In genomic region chr10:5264418-5264817, GRCm38 (mm10) we compare ENCODE assay signal across 11 mouse cellular contexts.
DNase-seq lines count a peak whose midpoint lies in the region; ATAC-seq and TF ChIP-seq lines count a peak whose summit lies in the region.
"Had no signal": no experiment of that assay in that cellular context is flagged by ENCODE, and none has a peak within 500 bp of the region (broad histone marks: within the 10 kb centered on the region; RNA-seq: fewer than 3 reads in every experiment).

No protein-coding gene starts in this region.

- no peak overlapping the region for H3K9ac ChIP-seq in kidney, postnatal 0 days (ENCODE audit: low read depth, low read length)
- H3K9ac ChIP-seq in midbrain, embryonic 13.5 days (replicated peaks), result 0 out of 2 replicates have a peak overlapping the region, but pooled peaks have one; percentile 14
- H3K9ac ChIP-seq: embryonic facial prominence, embryonic 13.5 days had no signal

- H3K36me3 ChIP-seq in kidney, postnatal 0 days (ENCODE audit: insufficient read depth, low read length), result no peaks in the 10 kb centered on the region
- H3K36me3 ChIP-seq in midbrain, embryonic 13.5 days, result no peaks in the 10 kb centered on the region

- 41% methylated on average over 10 of the region's 10 CpGs for WGBS in kidney, postnatal 0 days
- WGBS in midbrain, embryonic 13.5 days, result 68% methylated on average over 10 of the region's 10 CpGs

- ATAC-seq in kidney, postnatal 0 days (replicated peaks; ENCODE audit: low FRiP score, low read depth), result peak; percentile 84
- peak; percentile 58; the same call in 1 of the 2 replicates for ATAC-seq in midbrain, embryonic 13.5 days

- no peak for TF ChIP-seq CTCF in kidney, postnatal 0 days (IDR thresholded peaks at IDR 0.05; ENCODE audit: low read depth)

- H3K27ac ChIP-seq in kidney, postnatal 0 days, result no peak overlapping the region
- H3K27ac ChIP-seq in midbrain, embryonic 13.5 days, result no peak overlapping the region
- H3K27ac ChIP-seq: embryonic facial prominence, embryonic 13.5 days had no signal

- DNase-seq in adrenal gland, postnatal 10 days, result peak; percentile 17
- DNase-seq in adrenal gland, adult 18-20 months (ENCODE audit: low spot score in 2 of 2), result no peak
- DNase-seq in kidney, postnatal 0 days (ENCODE audit: low spot score), result no peak
- DNase-seq in kidney, adult 9 months, result no peak
- DNase-seq in adrenal gland, postnatal 14 days, result peak; percentile 39
- no peak for DNase-seq in lung, postnatal 14 days
- no peak for DNase-seq in T-cell, adult 2 months (ENCODE audit: low spot score)
- DNase-seq: heart, postnatal 36 days; lung, postnatal 10 days had no signal

- H3K4me1 ChIP-seq in kidney, postnatal 0 days (replicated peaks; ENCODE audit: insufficient read depth, low read length), result no peaks in the 10 kb centered on the region
- no peaks in the 10 kb centered on the region for H3K4me1 ChIP-seq in midbrain, embryonic 13.5 days (replicated peaks)
- H3K4me1 ChIP-seq: embryonic facial prominence, embryonic 13.5 days had no signal

- H3K9me3 ChIP-seq in kidney, postnatal 0 days (replicated peaks; ENCODE audit: low read length), result no peaks in the 10 kb centered on the region
- H3K9me3 ChIP-seq in midbrain, embryonic 13.5 days, result no peaks in the 10 kb centered on the region
- H3K9me3 ChIP-seq: embryonic facial prominence, embryonic 13.5 days had no signal

- H3K27me3 ChIP-seq in kidney, postnatal 0 days (ENCODE audit: insufficient read depth, low read length), result no peaks in the 10 kb centered on the region
- no peaks in the 10 kb centered on the region for H3K27me3 ChIP-seq in midbrain, embryonic 13.5 days
- H3K27me3 ChIP-seq: embryonic facial prominence, embryonic 13.5 days had no signal

- no peak overlapping the region for H3K4me3 ChIP-seq in kidney, postnatal 0 days (replicated peaks; ENCODE audit: low read depth, low read length)
- no peak overlapping the region for H3K4me3 ChIP-seq in midbrain, embryonic 13.5 days (replicated peaks)
- H3K4me3 ChIP-seq: embryonic facial prominence, embryonic 13.5 days had no signal

- H3K4me2 ChIP-seq in kidney, postnatal 0 days (ENCODE audit: low read length), result no peak overlapping the region
- H3K4me2 ChIP-seq in midbrain, embryonic 13.5 days (replicated peaks), result no peak overlapping the region
- H3K4me2 ChIP-seq: embryonic facial prominence, embryonic 13.5 days had no signal

Comparison
In these comparisons a context has a peak if more than half of its experiments do, and no peak if none do; other contexts are left out.
1. DNase-seq: peak in adrenal gland, postnatal 10 days (single experiment) and adrenal gland, postnatal 14 days (single experiment); none in adrenal gland, adult 18-20 months (0 of 2), kidney, postnatal 0 days (single experiment), kidney, adult 9 months (single experiment), lung, postnatal 14 days (single experiment) and T-cell, adult 2 months (single experiment).